Mouse (Mus musculus) heart, adult 8-10 months (tissue): ENCODE measurements at regions not wholly inside any gene's neighbourhood (a gene's known extent, or its start where the extent isn't known, plus 50 kb on each side); places are given as distances from the start of the nearest gene placed in this dataset.
A peak's percentile ranks its signal among the peaks of the same experiment; 100 is the strongest.

ENCODE experiments used
- DNase-seq: peaks from one replicate; pipeline ENCODE4 v3.0.0; 2022; ENCODE audit warnings: low spot score

GRCm38 (mm10) chr10:99416271-99416670 lies 153.2 kb downstream of the Dusp6 start:
- DNase-seq, result no peak

GRCm38 (mm10) chr10:99416896-99417479 lies 154.0 kb downstream of the Dusp6 start:
- DNase-seq, result no peak

GRCm38 (mm10) chr10:99417591-99417990 lies 154.6 kb downstream of the Dusp6 start:
- no peak for DNase-seq

- no peak for DNase-seq
Measured at GRCm38 (mm10) chr10:99418497-99418896, 155.5 kb downstream of the Dusp6 start.

- DNase-seq, result no peak
Measured at GRCm38 (mm10) chr10:99419532-99419931, 156.5 kb downstream of the Dusp6 start.

- no peak for DNase-seq
Measured at GRCm38 (mm10) chr10:99423406-99423805, 160.4 kb downstream of the Dusp6 start.

- no peak for DNase-seq
Measured at GRCm38 (mm10) chr10:99425265-99425664, 162.2 kb downstream of the Dusp6 start.

- DNase-seq, result no peak
Measured at GRCm38 (mm10) chr10:99430175-99430574, 167.1 kb downstream of the Dusp6 start.

- no peak for DNase-seq
Measured at GRCm38 (mm10) chr10:99430669-99431561, 167.9 kb downstream of the Dusp6 start.

GRCm38 (mm10) chr10:99437060-99437459 lies 174.0 kb downstream of the Dusp6 start:
- DNase-seq, result no peak

- no peak for DNase-seq
Measured at GRCm38 (mm10) chr10:99440169-99440568, 177.1 kb downstream of the Dusp6 start.

GRCm38 (mm10) chr10:99441014-99441413 lies 178.0 kb downstream of the Dusp6 start:
- peak; percentile 88 for DNase-seq

- DNase-seq, result peak; percentile 33
Measured at GRCm38 (mm10) chr10:99441931-99442330, 178.9 kb downstream of the Dusp6 start.

- DNase-seq, result no peak
Measured at GRCm38 (mm10) chr10:99443453-99444170, 180.6 kb downstream of the Dusp6 start.

- DNase-seq, result no peak
Measured at GRCm38 (mm10) chr10:99450714-99451625, 187.9 kb downstream of the Dusp6 start.

- no peak for DNase-seq
Measured at GRCm38 (mm10) chr10:99451639-99452417, 188.8 kb downstream of the Dusp6 start.

GRCm38 (mm10) chr10:99456180-99456579 lies 193.1 kb downstream of the Dusp6 start:
- no peak for DNase-seq

- peak; percentile 24 for DNase-seq
Measured at GRCm38 (mm10) chr10:99458047-99458446, 195.0 kb downstream of the Dusp6 start.

- no peak for DNase-seq
Measured at GRCm38 (mm10) chr10:99459171-99459660, 196.2 kb downstream of the Dusp6 start.

GRCm38 (mm10) chr10:99459823-99460361 lies 196.9 kb downstream of the Dusp6 start:
- DNase-seq, result peak; percentile 55
